Mouse (Mus musculus) right cerebral cortex, postnatal 14 days (tissue): ENCODE measurements at regions not wholly inside any gene's neighbourhood (a gene's known extent, or its start where the extent isn't known, plus 50 kb on each side); places are given as distances from the start of the nearest gene placed in this dataset.

ENCODE experiments used
- DNase-seq: peaks from one replicate; pipeline ENCODE4 v3.0.0; 2022

- no peak for DNase-seq
Observed at GRCm38 (mm10) chr13:14789827-14790226, 159.9 kb downstream of the AW209491 start.

GRCm38 (mm10) chr13:14800246-14800645 is 170.3 kb downstream of the AW209491 start:
- DNase-seq = peak; percentile 3

GRCm38 (mm10) chr13:14801020-14801419 is 171.1 kb downstream of the AW209491 start:
- DNase-seq = no peak

- DNase-seq = no peak
Observed at GRCm38 (mm10) chr13:14802391-14802790, 172.4 kb downstream of the AW209491 start.

GRCm38 (mm10) chr13:14835362-14835761 is 205.4 kb downstream of the AW209491 start:
- DNase-seq = no peak
